Mouse (Mus musculus) embryonic facial prominence, embryonic 15.5 days (tissue): ENCODE data around the gene Cox19. TPM values are rescaled to one million over a fixed set of nuclear protein-coding genes. Genes with fewer than 3 reads are reported as not detected.
"Not testable (repeated sequence)": the region's sequence is repeated elsewhere in the genome, so short reads cannot be mapped to it uniquely, and the experiment has no call there.

ENCODE experiments used
- ATAC-seq: fragments of 200-750 bp; cut with Nextera tagmentation; 2 replicates; pipeline ENCODE4 v1.8.0; 2017; ENCODE audit warnings: low read depth, moderate TSS enrichment; ENCODE audit not compliant: insufficient number of reproducible peaks, low FRiP score, low TSS enrichment
- H3K27ac ChIP-seq: fragments of 300-500 bp; sonication (generic); replicated peaks from 2 replicates; pipeline ENCODE4 v1.5.1; 2015; ENCODE audit warnings: mild to moderate bottlenecking, inconsistent platforms
- H3K27me3 ChIP-seq: fragments of 300-500 bp; sonication (generic); 2 replicates; pipeline ENCODE4 v1.6.1; 2015; ENCODE audit warnings: inconsistent platforms
- H3K36me3 ChIP-seq: fragments of 300-500 bp; sonication (generic); 2 replicates; pipeline ENCODE4 v1.6.1; 2015; ENCODE audit warnings: mild to moderate bottlenecking, inconsistent platforms
- H3K4me1 ChIP-seq: fragments of 300-500 bp; sonication (generic); 2 replicates; pipeline ENCODE4 v1.6.1; 2015; ENCODE audit warnings: inconsistent platforms
- H3K4me2 ChIP-seq: fragments of 300-500 bp; sonication (generic); replicated peaks from 2 replicates; pipeline ENCODE4 v1.6.1; 2015; ENCODE audit warnings: mild to moderate bottlenecking, inconsistent platforms
- H3K4me3 ChIP-seq: fragments of 300-500 bp; sonication (generic); replicated peaks from 2 replicates; pipeline ENCODE4 v1.5.1; 2015; ENCODE audit warnings: mild to moderate bottlenecking, inconsistent platforms
- H3K9ac ChIP-seq: fragments of 300-500 bp; sonication (generic); 2 replicates; pipeline ENCODE4 v1.6.1; 2015; ENCODE audit warnings: inconsistent platforms
- H3K9me3 ChIP-seq: fragments of 300-500 bp; sonication (generic); replicated peaks from 2 replicates; pipeline ENCODE4 v1.6.1; 2016; ENCODE audit warnings: inconsistent platforms
- whole genome bisulfite sequencing: fragments of 180-500 bp; shearing (Covaris S2); methylation state at CpG from one replicate; pipeline ENCODE4 v1.1.7; 2015; 5-methylcytosine and 5-hydroxymethylcytosine counted together
- polyA plus RNA-seq: library from polyadenylated mRNA; unstranded; fragments of >200 nt; fragmentation: Nextera tagmentation; extraction: Ambion mirVana; gene quantifications from 2 replicates; pipeline ENCODE4 v1.2.1, GENCODE M21; 2015

Gene Cox19
- polyA plus RNA-seq, 1 experiment from 2014 or later = 100 TPM

- H3K4me1 ChIP-seq = peaks cover 40% of the 10 kb centered on the region
- H3K4me2 ChIP-seq, H3K27me3 ChIP-seq, ATAC-seq, H3K4me3 ChIP-seq, H3K9me3 ChIP-seq, H3K27ac ChIP-seq, H3K36me3 ChIP-seq, H3K9ac ChIP-seq: not testable (repeated sequence)
- WGBS = 76% methylated on average over 5 of the region's 5 CpGs
These were observed 39.3 kb upstream of the Cox19 start for GRCm38 (mm10) chr5:139390324-139391119.

- H3K4me3 ChIP-seq = no peak overlapping the region
- H3K27ac ChIP-seq = peak overlapping the region; percentile 83
- 8% methylated on average over 6 of the region's 6 CpGs for WGBS
- H3K4me2 ChIP-seq = no peak overlapping the region
- H3K36me3 ChIP-seq = no peaks in the 10 kb centered on the region; the same call in 1 of the 2 replicates
- no peak overlapping the region for H3K9ac ChIP-seq
- no peaks in the 10 kb centered on the region for H3K27me3 ChIP-seq
- peaks cover 42% of the 10 kb centered on the region for H3K4me1 ChIP-seq
- H3K9me3 ChIP-seq = no peaks in the 10 kb centered on the region
- peak; percentile 59 for ATAC-seq
These were observed 38.5 kb upstream of the Cox19 start for GRCm38 (mm10) chr5:139389676-139390061.

DNA sequence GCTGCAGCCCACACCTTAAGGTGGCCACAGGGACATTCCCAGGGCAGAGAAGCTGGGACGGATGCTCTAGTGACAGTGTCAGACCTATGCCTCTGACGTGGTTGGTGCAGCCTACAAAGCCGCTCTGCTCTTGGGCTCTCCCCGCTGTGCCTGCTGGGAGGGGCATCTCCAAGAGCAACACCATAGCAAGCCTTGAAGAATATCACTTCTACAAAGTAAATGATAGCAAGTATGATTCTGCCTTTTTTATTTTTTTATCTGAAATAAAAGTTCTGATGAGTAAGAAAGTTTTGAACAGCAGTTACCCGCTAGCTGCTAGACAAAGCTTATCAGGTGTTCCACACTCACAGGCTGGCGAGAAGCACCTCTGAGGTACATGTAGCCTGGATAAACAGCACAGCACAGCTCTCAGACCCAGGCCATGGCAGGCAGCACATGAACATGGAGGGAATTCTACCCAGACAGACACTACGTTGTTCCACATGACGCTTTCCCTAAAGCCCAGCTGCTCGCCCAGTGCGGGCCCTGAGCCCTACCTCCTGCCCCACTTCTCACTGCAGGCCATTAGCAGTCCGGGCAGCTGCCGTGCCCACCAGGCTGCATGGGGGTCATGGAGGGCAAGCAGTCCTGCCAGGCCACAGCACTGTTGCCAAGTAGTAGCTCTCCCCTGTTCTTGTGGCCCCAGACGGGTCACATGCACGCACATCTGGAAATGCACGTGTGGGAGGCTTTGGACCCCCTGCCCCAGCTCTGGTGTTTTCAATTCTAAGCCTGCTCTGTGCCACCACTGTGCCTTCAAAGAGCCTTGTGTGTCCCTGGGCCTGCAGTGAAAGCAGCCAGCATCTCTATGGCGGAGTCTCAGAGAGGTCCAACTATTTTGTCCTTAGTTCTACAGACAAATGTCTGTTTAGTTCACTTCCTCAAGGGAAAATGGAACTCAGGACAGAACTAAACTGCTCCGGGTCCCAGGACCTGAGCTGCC is 37.8 kb upstream of the Cox19 start:
- Histone ChIP-seq H3K27me3 (no peaks in the 10 kb centered on the region), H3K27ac (peak overlapping the region; percentile 83), H3K36me3 (no peaks in the 10 kb centered on the region; the same call in 1 of the 2 replicates), H3K4me2 (no peak overlapping the region), H3K9ac (no peak overlapping the region), H3K4me1 (peaks cover 45% of the 10 kb centered on the region), H3K4me3 (no peak overlapping the region), H3K9me3 (no peaks in the 10 kb centered on the region)
- ATAC-seq = no peak
- WGBS = 63% methylated on average over 17 of the region's 17 CpGs

GRCm38 (mm10) chr5:139388195-139388570 is 37.0 kb upstream of the Cox19 start:
- peaks cover 45% of the 10 kb centered on the region for H3K4me1 ChIP-seq
- no peak overlapping the region for H3K4me2 ChIP-seq
- WGBS = 73% methylated on average over 4 of the region's 4 CpGs

GRCm38 (mm10) chr5:139387329-139388194 is 36.3 kb upstream of the Cox19 start:
- ATAC-seq = no peak
- no peak overlapping the region for H3K4me3 ChIP-seq
- no peaks in the 10 kb centered on the region for H3K9me3 ChIP-seq
- peaks cover 49% of the 10 kb centered on the region for H3K4me1 ChIP-seq
- peak overlapping the region; percentile 83; the same call in 1 of the 2 replicates for H3K27ac ChIP-seq
- WGBS = 77% methylated on average over 10 of the region's 10 CpGs
- H3K9ac ChIP-seq = no peak overlapping the region
- H3K27me3 ChIP-seq = no peaks in the 10 kb centered on the region
- no peaks in the 10 kb centered on the region for H3K36me3 ChIP-seq
- H3K4me2 ChIP-seq = no peak overlapping the region

More at GRCm38 (mm10) chr5:139388195-139388570, 37.0 kb upstream of the Cox19 start:
- ATAC-seq = no peak
- Histone ChIP-seq H3K27me3 (no peaks in the 10 kb centered on the region), H3K9ac (no peak overlapping the region), H3K9me3 (no peaks in the 10 kb centered on the region), H3K36me3 (no peaks in the 10 kb centered on the region), H3K27ac (peak overlapping the region; percentile 83), H3K4me3 (no peak overlapping the region)

DNA sequence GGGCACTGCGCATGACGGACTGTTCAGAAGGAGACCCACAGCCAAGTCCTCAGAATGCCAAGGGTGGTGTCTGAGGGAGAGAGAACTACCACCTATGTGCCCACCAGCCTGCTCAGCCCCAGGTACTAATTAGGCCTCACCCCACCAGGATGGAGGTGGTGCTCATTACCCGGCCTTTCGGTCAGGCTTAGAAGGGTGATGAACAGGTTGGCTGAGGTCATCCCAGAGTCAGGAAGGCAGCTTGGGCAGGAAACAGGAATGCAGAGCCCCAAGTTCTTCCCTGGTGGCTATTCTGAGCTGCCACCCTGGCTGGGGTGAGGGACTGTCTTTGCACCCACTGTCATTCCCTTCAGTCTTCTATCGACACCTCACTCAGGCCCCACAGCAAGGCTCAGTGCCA is 34.8 kb upstream of the Cox19 start:
- 88% methylated on average over 5 of the region's 5 CpGs for WGBS
- Histone ChIP-seq H3K27me3 (no peaks in the 10 kb centered on the region), H3K4me2 (no peak overlapping the region), H3K9me3 (no peaks in the 10 kb centered on the region), H3K27ac (no peak overlapping the region), H3K9ac (no peak overlapping the region), H3K36me3 (no peaks in the 10 kb centered on the region), H3K4me1 (peaks cover 52% of the 10 kb centered on the region), H3K4me3 (no peak overlapping the region)
- no peak for ATAC-seq

DNA sequence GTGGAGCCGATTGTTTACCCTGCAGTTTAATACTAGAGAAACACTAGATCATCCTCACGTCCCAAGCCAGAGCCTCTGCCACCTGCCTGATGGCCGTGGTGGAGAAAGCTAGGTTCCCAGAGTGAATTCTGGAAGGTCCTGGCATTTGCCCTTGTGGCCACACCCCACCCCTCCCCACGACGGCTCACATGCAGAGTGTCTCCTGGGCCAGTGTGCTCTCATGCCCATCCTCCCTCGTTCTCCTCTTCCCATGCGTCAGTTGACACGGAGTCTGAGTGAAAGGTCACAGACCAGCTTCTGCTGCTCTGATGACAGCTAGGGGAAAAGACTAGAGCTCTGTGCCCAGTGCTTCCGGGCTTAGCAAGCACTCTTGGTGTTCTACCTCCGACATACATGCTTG is 33.3 kb upstream of the Cox19 start:
- Histone ChIP-seq H3K4me1 (peaks cover 55% of the 10 kb centered on the region), H3K9me3 (no peaks in the 10 kb centered on the region), H3K27me3 (no peaks in the 10 kb centered on the region), H3K36me3 (no peaks in the 10 kb centered on the region), H3K27ac (no peak overlapping the region), H3K9ac (no peak overlapping the region), H3K4me3 (no peak overlapping the region), H3K4me2 (no peak overlapping the region)
- no peak for ATAC-seq
- 70% methylated on average over 10 of the region's 10 CpGs for WGBS

DNA sequence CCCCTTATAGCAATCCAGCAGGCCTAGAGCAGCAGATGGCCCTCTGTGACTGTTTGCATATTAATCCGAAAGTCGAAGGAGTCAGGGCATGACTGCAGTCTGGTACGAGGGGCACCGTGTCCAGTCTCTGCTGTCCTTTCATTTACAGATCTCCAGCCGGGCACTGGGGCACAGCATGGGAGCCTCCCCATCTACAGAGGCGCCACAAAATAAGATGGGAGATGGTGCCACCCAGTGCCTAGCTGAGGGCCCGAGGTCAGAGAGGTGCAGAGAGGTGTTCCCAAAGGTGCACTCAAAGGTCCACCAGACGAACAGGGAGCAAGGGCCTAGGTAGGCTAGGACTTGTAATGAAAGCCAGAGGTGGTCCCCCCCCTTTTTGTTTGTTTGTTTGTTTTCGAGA is 32.0 kb upstream of the Cox19 start:
- Histone ChIP-seq H3K36me3 (no peaks in the 10 kb centered on the region), H3K4me2 (no peak overlapping the region), H3K9ac (no peak overlapping the region), H3K9me3 (no peaks in the 10 kb centered on the region), H3K4me3 (no peak overlapping the region), H3K27me3 (no peaks in the 10 kb centered on the region), H3K27ac (no peak overlapping the region), H3K4me1 (peaks cover 57% of the 10 kb centered on the region)
- no peak for ATAC-seq
- WGBS = 87% methylated on average over 9 of the region's 9 CpGs

GRCm38 (mm10) chr5:139382760-139383159 is 31.5 kb upstream of the Cox19 start:
- Histone ChIP-seq H3K9me3 (no peaks in the 10 kb centered on the region), H3K9ac (no peak overlapping the region), H3K27ac (0 out of 2 replicates have a peak overlapping the region, but pooled peaks have one; percentile 7), H3K36me3 (no peaks in the 10 kb centered on the region), H3K4me2 (no peak overlapping the region), H3K4me3 (no peak overlapping the region), H3K4me1 (peaks cover 57% of the 10 kb centered on the region), H3K27me3 (no peaks in the 10 kb centered on the region)
- no peak for ATAC-seq
- WGBS = 64% methylated on average over 8 of the region's 8 CpGs

GRCm38 (mm10) chr5:139381586-139382513 is 30.6 kb upstream of the Cox19 start:
- Histone ChIP-seq H3K36me3 (no peaks in the 10 kb centered on the region), H3K4me3 (no peak overlapping the region), H3K27me3 (no peaks in the 10 kb centered on the region), H3K4me1 (peaks cover 61% of the 10 kb centered on the region), H3K9me3 (no peaks in the 10 kb centered on the region), H3K9ac (no peak overlapping the region), H3K4me2 (peak overlapping the region; percentile 6; the same call in 1 of the 2 replicates), H3K27ac (0 out of 2 replicates have a peak overlapping the region, but pooled peaks have one; percentile 7)
- ATAC-seq = no peak
- WGBS = 77% methylated on average over 18 of the region's 18 CpGs
